Mouse (Mus musculus) urinary bladder, adult 18-20 months (tissue): ENCODE results near the gene Lsamp.

Source experiments
- DNase-seq, 2 experiments: peaks; one replicate each; pipeline ENCODE4 v3.0.0; 2022; ENCODE audit warnings: low spot score in 2 of 2, mixed read lengths in 2 of 2

Gene Lsamp

GRCm38 (mm10) chr16:41551164-41551563, 1567.0 kb downstream of the Lsamp start:
- no peak for DNase-seq

GRCm38 (mm10) chr16:41551851-41552262, 1567.7 kb downstream of the Lsamp start:
- no peak for DNase-seq

- DNase-seq: no peak
Measured at GRCm38 (mm10) chr16:41557104-41557503, 1572.9 kb downstream of the Lsamp start.

DNA sequence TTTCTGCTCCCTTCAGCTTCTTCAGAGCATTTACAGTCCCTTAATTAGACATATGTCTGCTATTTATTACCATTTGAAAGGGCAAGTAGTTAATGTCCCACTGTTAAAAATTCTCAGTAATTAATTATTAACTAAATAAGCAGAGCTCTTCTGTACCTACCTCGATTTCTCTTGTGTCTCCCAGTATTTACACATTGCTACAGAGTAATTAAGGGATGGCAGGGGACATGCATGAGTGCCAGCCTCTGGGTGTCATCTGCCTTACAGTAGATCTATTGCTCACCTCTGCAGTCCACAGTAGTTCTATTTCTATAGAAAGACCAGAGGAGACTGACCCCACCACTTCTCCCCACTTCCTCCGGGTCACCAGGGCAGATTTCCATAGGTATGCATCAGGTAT, 1581.1 kb downstream of the Lsamp start:
- DNase-seq: no peak

DNA sequence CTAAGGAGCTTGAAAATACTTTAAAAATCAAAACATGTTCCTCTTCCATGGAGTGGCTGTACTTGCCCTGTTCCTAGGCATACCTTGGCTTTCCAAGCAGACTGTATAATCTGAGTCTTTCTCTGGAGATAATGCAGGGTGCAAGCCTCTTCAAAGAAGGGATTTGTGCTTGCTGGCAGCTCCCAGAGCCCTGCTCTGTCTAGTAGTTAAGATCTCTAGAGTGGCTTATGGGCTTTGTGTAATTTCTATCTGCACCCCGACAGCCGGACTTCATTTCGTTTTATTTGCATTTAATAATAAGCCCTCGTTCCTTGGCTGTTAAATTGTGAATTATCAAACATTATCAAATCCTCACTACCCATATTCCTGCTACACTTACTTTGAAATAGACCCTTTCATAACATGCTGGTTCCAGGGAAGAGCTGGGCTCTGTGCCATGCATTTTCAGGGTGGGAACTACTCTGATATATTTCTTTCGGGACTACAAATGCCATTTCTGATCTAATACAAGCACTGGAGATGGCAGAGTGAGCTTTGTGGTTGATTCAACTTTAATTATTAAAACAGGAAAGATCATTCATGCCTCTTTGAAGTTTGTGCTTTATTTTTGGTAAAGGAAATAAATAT, 1604.6 kb downstream of the Lsamp start:
- no peak for DNase-seq

DNA sequence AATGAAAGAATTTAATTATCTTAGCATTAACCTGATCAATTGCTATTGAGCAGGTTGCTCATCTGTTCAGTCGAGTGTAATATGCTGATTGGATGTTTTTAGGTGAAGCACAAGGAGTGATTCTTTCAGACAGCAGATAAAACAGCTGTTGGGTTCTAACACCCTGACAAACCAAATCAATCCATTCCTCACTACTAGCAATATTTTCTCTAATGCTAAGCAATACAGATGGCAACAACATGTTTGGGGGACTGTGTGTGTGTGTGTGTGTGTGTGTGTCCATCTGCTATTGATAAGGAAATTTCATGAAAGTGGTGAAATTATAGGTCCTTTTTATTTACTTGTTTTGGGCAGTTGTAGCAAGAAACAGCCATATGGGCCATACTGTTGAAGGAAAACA, 1628.1 kb downstream of the Lsamp start:
- no peak for DNase-seq

- no peak for DNase-seq
Measured at GRCm38 (mm10) chr16:41623871-41624270, 1639.7 kb downstream of the Lsamp start.

GRCm38 (mm10) chr16:41633898-41634297, 1649.7 kb downstream of the Lsamp start:
- no peak for DNase-seq

- DNase-seq: no peak
Measured at GRCm38 (mm10) chr16:41640876-41641275, 1656.7 kb downstream of the Lsamp start.

GRCm38 (mm10) chr16:41653261-41653660, 1669.1 kb downstream of the Lsamp start:
- DNase-seq: no peak

DNA sequence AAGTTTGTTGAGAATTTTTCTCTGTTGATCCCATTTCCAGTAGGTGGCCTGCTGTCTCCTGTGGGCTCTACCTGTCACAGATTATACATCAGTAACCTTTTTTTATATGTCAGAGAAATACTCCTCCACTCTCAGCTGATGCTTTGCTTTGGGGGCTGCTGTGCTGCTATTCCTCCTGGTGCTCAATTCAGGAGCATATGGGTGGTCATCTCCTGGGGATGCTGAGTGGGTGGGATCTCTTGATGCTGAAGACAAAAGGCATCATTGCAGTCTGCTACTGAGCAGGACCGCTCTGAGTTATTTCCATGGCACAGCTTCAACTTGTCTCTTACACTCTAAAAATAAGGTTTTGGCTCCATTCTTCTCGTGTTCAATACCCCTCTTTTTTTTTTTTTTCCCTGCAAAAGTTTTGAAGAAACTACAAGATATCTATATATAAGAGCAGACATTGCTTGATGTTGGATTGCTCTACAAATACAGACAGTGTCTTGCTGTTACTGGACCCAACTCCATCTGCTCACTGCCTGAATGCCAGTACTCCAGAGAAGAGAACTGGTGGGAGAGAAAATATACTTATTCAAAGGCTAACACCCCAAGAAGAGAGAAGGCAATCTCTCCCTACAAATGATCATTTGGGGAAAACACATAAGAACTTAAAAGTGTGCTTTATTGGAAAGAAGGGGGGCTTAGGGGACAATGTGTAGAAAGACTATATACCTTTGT, 1690.3 kb downstream of the Lsamp start:
- DNase-seq: no peak

GRCm38 (mm10) chr16:41675774-41676173, 1691.6 kb downstream of the Lsamp start:
- DNase-seq: no peak

DNA sequence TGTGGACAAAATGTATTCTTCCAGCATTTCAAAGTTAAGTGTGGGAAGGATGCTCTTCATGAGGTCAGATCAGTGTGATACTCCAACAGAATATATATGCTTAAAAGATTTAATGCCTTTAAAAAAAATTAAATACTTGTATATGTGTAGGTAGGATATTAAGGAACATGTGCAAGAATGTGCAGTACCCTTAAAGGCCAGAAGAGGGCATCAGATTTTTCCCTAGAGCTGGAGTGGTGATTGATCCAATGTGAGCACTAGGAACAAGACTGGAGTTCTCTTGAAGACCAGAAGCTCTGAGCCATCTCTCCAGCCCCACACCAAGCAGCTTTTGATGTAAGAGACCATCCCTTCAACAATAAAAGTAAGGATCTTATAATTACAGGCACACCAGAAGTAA, 1708.3 kb downstream of the Lsamp start:
- no peak for DNase-seq

- no peak for DNase-seq
Measured at GRCm38 (mm10) chr16:41701790-41702428, 1717.7 kb downstream of the Lsamp start.

GRCm38 (mm10) chr16:41728900-41729585, 1744.9 kb downstream of the Lsamp start:
- DNase-seq: no peak

- no peak for DNase-seq
Measured at GRCm38 (mm10) chr16:41729911-41730310, 1745.8 kb downstream of the Lsamp start.

DNA sequence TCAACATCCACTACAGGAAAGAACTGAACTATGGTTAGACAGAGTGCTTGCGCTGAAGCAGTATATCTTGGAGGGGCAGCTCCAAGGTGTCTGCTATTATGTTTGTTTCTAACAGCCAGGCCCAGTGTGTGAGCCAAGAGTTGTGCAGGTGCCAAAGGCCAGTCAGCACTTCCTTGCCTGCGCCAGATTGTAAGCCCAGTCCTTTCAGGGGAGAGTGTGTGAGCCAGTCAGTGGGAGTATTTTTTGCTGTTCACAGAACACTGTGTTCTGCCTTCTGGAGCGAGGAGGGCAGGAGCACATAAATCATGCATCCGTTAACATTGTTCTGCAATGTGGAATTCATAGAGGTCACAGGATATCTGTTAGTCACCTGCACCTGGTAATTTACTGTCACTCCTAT, 1760.9 kb downstream of the Lsamp start:
- peak in 1 of 2 experiments; percentile 50 for DNase-seq

DNA sequence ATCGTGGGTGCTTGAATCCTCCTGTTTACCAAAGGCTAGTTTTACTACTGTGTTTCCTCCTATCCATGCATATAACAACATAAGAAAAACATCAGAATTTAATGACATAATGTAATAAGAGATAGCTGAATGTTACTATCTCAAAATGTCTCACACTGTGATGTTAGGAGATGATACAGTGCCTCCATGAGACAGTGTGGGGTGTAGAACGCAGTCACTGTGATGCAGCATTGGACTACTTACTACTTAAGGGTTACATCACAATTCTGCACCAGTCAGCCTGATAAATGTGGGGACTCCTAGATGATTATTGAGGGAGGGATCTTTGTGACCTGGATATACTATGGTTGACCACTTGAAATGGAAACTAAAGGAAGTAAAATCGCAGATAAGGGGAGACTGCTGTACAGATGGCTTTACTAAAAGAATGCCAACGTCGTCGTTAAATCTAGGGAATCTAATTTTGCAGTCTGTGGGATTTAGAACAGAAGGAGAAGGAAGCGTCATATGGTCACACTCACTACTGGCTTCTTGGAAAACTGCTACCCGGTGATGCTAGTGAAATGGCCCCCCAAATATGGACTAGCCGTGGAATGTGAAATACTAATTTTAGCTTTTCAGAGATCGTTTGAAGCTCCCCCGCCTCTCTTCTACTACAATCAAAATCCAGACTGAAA, 1762.2 kb downstream of the Lsamp start:
- no peak for DNase-seq

DNA sequence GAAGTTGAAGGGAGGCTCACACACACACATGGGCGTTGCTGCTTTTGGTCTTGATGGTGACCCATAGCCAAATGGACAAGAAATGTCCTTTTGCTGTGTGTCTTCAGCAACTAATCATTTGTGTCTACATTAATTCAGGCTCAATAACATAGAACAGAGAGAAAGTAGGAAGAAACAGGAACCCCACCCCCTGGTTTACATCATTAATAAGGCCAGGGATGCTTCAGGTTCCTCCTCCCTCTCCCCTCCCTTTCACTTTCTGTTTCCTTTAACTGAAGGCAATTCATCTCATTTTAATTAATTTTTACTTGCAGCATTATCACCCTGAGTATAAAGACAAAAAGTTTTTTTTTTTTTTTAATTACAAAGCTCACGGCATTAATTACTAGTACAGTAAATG, 1763.7 kb downstream of the Lsamp start:
- DNase-seq: no peak

- DNase-seq: no peak
Measured at GRCm38 (mm10) chr16:41748759-41749158, 1764.6 kb downstream of the Lsamp start.

GRCm38 (mm10) chr16:41764285-41764684, 1780.1 kb downstream of the Lsamp start:
- DNase-seq: no peak
